ENCODE assay signal across 29 mouse cellular contexts in the genomic region with DNA sequence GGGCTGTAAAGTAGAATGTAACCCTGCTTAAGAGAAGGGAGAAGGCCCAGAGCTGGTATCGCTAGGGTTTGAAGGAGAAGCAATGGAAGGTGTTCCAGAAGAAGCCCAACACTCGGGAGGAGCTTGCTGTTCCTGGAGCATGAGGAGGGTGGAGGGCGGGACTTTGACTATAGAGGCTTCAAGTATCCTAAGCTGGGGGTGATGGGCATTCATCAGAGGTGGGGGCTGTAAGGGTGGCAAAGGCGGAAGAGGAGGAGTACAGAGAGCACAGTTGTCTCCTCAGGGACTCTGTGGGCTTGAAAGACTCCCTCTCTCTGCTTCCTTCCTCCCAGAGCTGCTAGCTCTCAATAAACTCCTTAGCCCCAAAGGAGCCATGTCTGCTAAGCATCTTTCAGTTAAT. TPM values are rescaled to one million over a fixed set of nuclear protein-coding genes. Genes with fewer than 3 reads are reported as not detected.
"Had no signal": no experiment of that assay in that cellular context is flagged by ENCODE, and none has a peak within 500 bp of the region (broad histone marks: within the 10 kb centered on the region; RNA-seq: fewer than 3 reads in every experiment).

No protein-coding gene starts in this region.

- H3K27me3 ChIP-seq: intestine, embryonic 15.5 days; limb, embryonic 12.5 days; limb, embryonic 15.5 days; liver, embryonic 15.5 days; midbrain, embryonic 12.5 days; midbrain, embryonic 15.5 days; neural tube, embryonic 12.5 days; neural tube, embryonic 15.5 days had no signal

- H3K36me3 ChIP-seq: intestine, embryonic 15.5 days; limb, embryonic 12.5 days; limb, embryonic 15.5 days; liver, embryonic 15.5 days; midbrain, embryonic 12.5 days; midbrain, embryonic 15.5 days; neural tube, embryonic 12.5 days; neural tube, embryonic 15.5 days had no signal

- DNase-seq: kidney, adult 18-20 months; kidney, adult 9 months; kidney, postnatal 14 days; kidney, postnatal 4 days; layer of hippocampus, postnatal 36 days; left cerebral cortex, postnatal 4 days; lung, adult 2 months; lung, postnatal 14 days; right cerebral cortex, adult 18-20 months; right cerebral cortex, postnatal 14 days; right cerebral cortex, postnatal 4 days; thymus, adult 18-20 months had no signal

- H3K9me3 ChIP-seq: intestine, embryonic 15.5 days; limb, embryonic 12.5 days; limb, embryonic 15.5 days; liver, embryonic 15.5 days; midbrain, embryonic 12.5 days; midbrain, embryonic 15.5 days; neural tube, embryonic 12.5 days; neural tube, embryonic 15.5 days had no signal

- H3K4me2 ChIP-seq: intestine, embryonic 15.5 days; limb, embryonic 12.5 days; limb, embryonic 15.5 days; liver, embryonic 11.5 days; liver, embryonic 15.5 days; midbrain, embryonic 12.5 days; midbrain, embryonic 15.5 days; neural tube, embryonic 12.5 days; neural tube, embryonic 15.5 days had no signal

- H3K4me1 ChIP-seq: intestine, embryonic 15.5 days had no signal

- H3K27ac ChIP-seq: intestine, embryonic 15.5 days; layer of hippocampus, adult 2 months; left cerebral cortex, adult 2 months; limb, embryonic 12.5 days; limb, embryonic 15.5 days; liver, embryonic 15.5 days; midbrain, embryonic 12.5 days; midbrain, embryonic 15.5 days; neural tube, embryonic 12.5 days; neural tube, embryonic 15.5 days had no signal

- ATAC-seq: intestine, embryonic 15.5 days; midbrain, embryonic 15.5 days had no signal

- H3K4me3 ChIP-seq: intestine, embryonic 15.5 days; layer of hippocampus, adult 2 months; left cerebral cortex, adult 2 months; limb, embryonic 12.5 days; limb, embryonic 15.5 days; liver, embryonic 15.5 days; midbrain, embryonic 12.5 days; midbrain, embryonic 15.5 days; neural tube, embryonic 12.5 days; neural tube, embryonic 15.5 days had no signal

- H3K9ac ChIP-seq: intestine, embryonic 15.5 days; limb, embryonic 12.5 days; limb, embryonic 15.5 days; liver, embryonic 15.5 days; midbrain, embryonic 12.5 days; midbrain, embryonic 15.5 days; neural tube, embryonic 12.5 days; neural tube, embryonic 15.5 days had no signal

RNA-seq across cellular contexts. Expression of a gene that starts 39.6 kb away (rescaled TPM):
- polyA plus RNA-seq: macrophage had no signal

RNA-seq across cellular contexts. Expression of a gene that starts 46.6 kb away (rescaled TPM):
- total RNA-seq: layer of hippocampus, adult 2 months; layer of hippocampus, postnatal 10 days; layer of hippocampus, postnatal 36 days; left cerebral cortex, adult 2 months; left cerebral cortex, postnatal 14 days; left cerebral cortex, postnatal 4 days had no signal
- polyA plus RNA-seq: intestine, embryonic 15.5 days; kidney, embryonic 16.5 days; limb, embryonic 12.5 days; limb, embryonic 15.5 days; liver, embryonic 11.5 days; liver, embryonic 15.5 days; lung, embryonic 16.5 days; macrophage; midbrain, embryonic 12.5 days; midbrain, embryonic 15.5 days; neural tube, embryonic 12.5 days; neural tube, embryonic 15.5 days; stomach, embryonic 16.5 days had no signal
